Mouse (Mus musculus) CD4-positive, CD25-positive, alpha-beta regulatory T cell, adult 4 months (primary cell): ENCODE data around the gene Smndc1. TPM values are rescaled to one million over a fixed set of nuclear protein-coding genes. Genes with fewer than 3 reads are reported as not detected.
A peak's percentile ranks its signal among the peaks of the same experiment; 100 is the strongest.

Source experiments
- ATAC-seq: one replicate; pipeline ENCODE4 v1.8.0; 2017
- polyA plus RNA-seq, 2 experiments: library from polyadenylated mRNA; unstranded; fragments of 100-300 nt; shearing (Covaris generic); gene quantifications; one replicate each; pipeline ENCODE4 v1.2.1; 2017

Gene Smndc1
- polyA plus RNA-seq, 2 experiments from 2014 or later: 32.0 to 32.3 TPM

DNA sequence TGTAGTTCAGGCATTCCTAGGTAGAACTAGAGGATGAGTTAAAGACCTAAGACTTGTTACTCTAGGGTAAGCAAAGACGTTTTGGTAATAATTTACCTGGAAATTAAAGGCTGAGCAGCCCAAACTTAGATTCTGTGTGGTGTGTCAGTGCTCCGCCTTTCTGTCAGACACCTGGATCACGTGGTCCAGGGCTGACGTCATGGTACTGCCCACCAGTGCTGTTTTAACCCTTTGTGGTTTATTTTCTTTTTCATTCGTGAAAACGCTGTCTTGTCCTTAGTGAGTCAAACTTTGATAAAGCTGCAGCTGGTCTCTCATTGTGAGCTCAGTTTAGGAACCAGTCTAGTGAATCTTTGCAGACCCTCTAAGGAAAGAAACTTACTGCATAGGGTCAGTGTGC lies 50.0 kb downstream of the Smndc1 start:
- no peak for ATAC-seq

DNA sequence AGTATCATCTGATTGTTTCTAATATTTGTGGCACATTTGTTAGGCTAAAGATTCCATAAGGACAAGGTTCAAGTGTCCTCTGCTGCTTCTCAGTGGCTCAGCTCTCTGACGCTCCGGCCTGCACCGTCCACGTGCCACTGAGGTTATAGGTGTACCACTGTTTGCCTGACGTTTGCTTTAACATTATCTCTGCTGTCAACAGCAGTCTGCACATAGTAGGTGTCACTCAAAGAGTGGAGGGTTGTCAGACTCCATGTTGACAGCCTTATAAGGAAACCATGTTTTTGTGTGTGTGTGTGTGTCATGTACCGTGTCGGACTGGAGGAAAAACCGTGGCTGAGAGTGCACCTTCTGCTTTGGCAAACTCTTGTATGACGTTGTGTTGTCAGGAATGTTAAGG lies 55.1 kb downstream of the Smndc1 start:
- ATAC-seq: no peak

DNA sequence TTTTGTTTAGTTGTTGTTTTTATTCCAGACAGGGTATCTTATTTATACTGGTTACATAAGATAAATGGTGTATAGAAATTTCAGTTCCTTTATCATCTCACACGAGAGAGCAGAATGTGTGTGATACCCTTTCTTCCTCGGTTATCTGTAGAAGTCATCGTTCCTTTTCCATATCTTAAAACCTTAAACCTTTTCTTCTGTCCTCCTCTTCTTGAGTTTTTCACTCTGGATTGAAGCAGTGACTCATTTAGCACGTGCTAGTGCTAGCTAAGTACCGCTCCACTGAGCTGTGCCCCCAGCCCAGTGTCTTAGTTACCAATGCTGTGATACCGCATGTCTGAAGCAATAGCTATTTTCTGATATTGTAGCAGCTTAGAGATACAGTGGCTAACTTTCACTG lies 56.6 kb downstream of the Smndc1 start:
- no peak for ATAC-seq

DNA sequence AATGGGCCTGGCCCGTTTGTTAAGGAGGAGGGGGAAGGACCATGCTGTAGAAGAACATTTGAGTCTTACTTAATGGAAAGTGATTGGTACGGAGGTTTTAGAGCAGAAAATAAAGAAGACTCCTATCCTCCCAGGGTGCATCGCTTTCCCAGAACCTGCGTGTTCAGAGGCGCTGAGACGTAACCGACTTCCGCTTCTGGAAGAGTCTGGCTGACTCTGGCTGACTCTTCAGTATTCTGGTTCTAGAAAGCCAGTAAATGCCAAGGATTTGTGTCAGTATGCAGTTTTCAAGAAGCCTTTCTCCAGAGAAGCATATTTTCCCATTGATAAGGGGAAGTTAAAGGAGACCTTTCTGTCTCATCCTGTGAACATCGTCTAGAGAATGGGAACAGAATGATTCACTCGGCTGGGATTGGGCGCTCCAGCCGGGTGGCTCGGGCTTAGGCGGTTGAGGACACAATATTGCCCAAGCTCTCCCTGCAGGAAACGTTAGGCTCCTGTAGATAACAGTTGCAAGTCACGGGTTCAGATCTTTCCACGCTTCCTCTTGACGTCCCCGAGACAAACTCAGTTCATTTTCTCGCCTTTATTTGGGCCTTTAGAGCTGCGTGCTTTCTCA lies 58.4 kb downstream of the Smndc1 start:
- no peak for ATAC-seq

DNA sequence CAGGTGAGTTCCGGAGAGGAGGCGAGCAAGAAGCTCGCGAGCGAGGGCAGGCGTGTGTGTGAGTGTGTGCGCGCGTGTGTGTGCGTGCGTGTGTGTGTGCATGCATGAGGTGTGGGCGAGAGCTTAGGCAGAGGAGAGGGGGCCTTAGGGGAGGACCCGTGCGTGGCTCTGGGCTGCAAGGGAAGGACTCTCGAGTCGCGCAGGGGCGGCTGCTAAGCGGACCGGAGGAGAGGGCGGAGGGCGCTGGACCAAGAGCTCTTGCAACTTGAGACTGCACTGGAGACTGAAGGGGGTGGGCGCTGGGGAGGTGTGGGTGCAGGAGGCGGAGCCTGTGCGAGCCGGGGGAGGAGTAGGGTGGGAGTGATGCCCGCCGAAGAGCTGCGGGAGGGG lies 60.4 kb downstream of the Smndc1 start:
- ATAC-seq: peak; percentile 48

Other genes starting within 250 kb of the Smndc1 start
- gene Mxi1, start 80.1 kb downstream of the Smndc1 start, polyA plus RNA-seq: 1 to 10 TPM; 4.8 to 6.2 TPM
- gene Gm10197, start 18.8 kb downstream of the Smndc1 start, polyA plus RNA-seq: not detected
- 10 to 100 TPM in 1 of 2 experiments, 1 to 10 TPM in 1; 6.7 to 11.1 TPM for gene Dusp5, start 138.5 kb upstream of the Smndc1 start, polyA plus RNA-seq
- gene Nutf2-ps1, start 198.5 kb upstream of the Smndc1 start, polyA plus RNA-seq: 100 to 1,000 TPM; 158 to 191 TPM
- gene Smc3, start 209.8 kb upstream of the Smndc1 start, polyA plus RNA-seq: 10 to 100 TPM; 38.9 to 40.8 TPM